Mouse (Mus musculus) large intestine, adult 2 months (tissue): ENCODE results near the gene Hba-a1. TPM values are rescaled to one million over a fixed set of nuclear protein-coding genes. Genes with fewer than 3 reads are reported as not detected.
"Not testable (repeated sequence)": the region's sequence is repeated elsewhere in the genome, so short reads cannot be mapped to it uniquely, and the experiment has no call there.

Experiments used
- DNase-seq: peaks from one replicate; pipeline ENCODE4 v3.0.0-alpha.2; 2012; ENCODE audit warnings: low read depth, low spot score
- WGBS: fragments of 180-500 bp; shearing (Covaris S2); methylation state at CpG from one replicate; pipeline ENCODE4 v1.1.7; 2018; 5-methylcytosine and 5-hydroxymethylcytosine counted together
- polyA plus RNA-seq: library from polyadenylated mRNA; depleted of rRNA; stranded (reverse); fragments of >200 nt; gene quantifications from 2 replicates; pipeline ENCODE4 v1.2.3, GENCODE M21; 2012

Gene Hba-a1
- polyA plus RNA-seq, 1 experiment = 63.7 TPM

DNA sequence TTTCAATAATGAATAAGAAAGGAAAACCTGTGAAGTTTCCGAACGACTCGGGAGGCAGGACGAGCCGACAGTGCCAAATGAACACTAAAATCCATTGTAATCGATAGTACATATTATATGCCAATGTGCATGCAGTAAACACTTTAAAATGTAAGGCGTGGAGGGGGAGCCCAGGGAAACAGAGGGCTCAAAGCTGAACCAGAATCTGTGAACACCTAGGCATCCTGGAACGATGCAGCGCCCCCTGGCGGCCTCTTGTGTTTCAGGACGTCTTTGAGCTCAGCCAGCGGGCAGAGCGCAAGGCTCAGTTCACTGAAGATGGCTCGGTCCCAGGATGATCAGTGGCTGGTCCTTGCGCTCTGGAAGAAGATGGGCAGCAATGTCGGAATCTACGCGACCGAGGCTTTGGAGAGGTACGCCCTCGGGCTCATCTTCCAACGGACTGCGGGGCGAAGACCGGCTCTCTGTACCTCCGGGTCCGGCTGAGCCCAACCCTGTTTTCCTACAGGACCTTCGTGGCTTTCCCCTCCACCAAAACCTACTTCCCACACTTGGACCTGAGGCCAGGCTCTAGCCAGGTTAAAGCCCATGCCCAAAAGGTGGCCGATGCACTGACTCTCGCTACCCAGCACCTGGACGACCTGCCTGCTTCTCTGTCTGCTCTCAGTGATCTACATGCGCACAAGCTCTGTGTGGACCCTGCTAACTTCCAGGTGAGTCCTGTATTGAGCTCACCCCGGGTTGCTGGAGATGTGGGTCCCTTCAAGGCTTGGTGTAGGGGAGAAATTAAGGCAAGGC, 3.6 kb downstream of the Hba-a1 start, which contains the start of gene Hbq1b:
TSS of gene Hbq1b (plus strand) at position 271 of the 798 bp plus-strand sequence.
- not testable (repeated sequence) for DNase-seq
- 15% methylated on average over 32 of the region's 33 CpGs for WGBS

DNA sequence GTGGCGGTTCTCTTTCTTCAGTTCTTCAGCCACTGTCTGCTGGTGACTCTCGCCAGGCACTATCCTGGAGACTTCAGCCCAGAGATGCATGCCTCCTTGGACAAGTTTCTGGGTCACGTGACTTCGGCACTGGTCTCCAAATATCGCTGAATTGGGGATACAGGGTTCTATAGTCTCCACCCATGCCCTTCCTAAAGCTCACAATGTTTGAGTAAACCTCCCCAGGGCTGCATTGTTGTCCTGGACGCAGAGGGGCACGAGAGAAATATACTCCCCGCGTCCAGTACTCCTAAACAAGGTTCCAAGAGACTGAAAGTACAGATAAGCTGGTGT, 4.1 kb downstream of the Hba-a1 start:
- DNase-seq = no peak
- WGBS = 57% methylated on average over 9 of the region's 9 CpGs

DNA sequence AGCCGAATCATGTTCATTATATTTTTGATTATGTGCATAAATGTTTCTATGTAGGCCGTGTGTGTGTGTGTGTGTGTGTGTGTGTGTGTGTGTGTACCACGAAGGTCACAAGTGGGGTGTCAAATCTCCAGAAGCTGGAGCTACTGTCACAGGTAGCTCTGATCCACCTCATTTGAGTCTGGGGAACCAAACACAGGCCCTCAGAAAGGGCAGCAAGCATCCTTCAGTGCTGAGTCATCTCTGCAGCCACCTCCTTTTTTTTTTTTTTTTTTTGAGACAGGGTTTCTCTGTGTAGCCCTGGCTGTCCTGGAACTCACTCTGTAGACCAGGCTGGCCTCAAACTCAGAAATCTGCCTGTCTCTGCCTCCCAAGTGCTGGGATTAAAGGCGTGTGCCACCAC, 9.5 kb downstream of the Hba-a1 start:
- WGBS = 81% methylated on average over 4 of the region's 4 CpGs
- DNase-seq = not testable (repeated sequence)

DNA sequence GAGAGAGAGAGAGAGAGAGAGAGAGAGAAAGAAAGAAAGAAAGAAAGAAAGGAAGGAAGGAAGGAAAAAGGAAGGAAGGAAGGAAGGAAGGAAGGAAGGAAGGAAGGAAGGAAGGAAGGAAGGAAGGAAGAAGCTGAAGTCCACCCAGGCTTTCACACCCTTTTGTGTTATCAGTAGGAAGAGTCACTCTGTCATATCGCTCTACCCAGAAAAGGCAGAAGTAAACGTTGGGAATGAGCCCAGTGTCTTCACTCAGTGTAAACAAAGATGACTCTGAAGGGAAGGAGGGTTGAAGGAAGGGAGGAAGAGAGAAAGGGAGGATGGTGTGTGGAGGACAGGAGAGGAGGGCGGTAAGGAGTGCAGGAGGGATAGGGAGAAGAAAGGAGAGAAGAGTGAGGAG, 10.2 kb downstream of the Hba-a1 start:
- DNase-seq = not testable (repeated sequence)
- WGBS = 31% methylated on average over 3 of the region's 3 CpGs

DNA sequence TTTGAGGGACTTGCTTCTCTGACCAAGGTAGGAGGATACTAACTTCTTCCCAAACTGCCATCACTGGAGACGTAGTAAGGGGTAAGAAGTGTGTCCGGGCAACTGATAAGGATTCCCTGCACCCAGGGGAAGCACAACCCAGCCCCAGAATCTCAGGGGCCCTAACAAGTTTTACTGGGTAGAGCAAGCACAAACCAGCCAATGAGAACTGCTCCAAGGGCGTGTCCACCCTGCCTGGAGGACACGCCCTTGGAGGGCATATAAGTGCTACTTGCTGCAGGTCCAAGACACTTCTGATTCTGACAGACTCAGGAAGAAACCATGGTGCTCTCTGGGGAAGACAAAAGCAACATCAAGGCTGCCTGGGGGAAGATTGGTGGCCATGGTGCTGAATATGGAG, 12.9 kb downstream of the Hba-a1 start, which contains the start of gene Hba-a2:
TSS of gene Hba-a2 (plus strand) at position 287 of the 400 bp plus-strand sequence.
- no CpG with 5 or more reads among the region's 4 CpGs for WGBS
- not testable (repeated sequence) for DNase-seq

DNA sequence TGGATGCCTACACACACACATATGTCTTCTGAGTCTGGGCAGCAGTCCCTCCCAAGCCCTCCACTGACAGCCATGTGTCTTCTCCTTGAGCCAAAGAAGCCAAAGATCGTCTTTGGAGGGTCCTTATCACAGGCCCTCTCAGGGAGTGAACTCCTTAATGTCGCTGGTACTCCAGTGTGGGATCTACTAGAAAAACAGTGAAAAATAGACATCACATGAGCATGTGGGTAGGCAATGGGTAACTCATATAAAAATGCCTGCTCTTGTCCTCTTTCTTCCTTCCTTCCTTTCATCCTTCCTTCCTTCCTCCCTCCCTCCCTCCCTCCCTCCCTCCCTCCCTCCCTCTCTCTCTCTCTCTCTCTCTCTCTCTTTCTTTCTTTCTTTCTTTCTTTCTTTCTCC, 14.1 kb downstream of the Hba-a1 start:
- not testable (repeated sequence) for DNase-seq
- WGBS = 44% methylated on average over 2 of the region's 2 CpGs

DNA sequence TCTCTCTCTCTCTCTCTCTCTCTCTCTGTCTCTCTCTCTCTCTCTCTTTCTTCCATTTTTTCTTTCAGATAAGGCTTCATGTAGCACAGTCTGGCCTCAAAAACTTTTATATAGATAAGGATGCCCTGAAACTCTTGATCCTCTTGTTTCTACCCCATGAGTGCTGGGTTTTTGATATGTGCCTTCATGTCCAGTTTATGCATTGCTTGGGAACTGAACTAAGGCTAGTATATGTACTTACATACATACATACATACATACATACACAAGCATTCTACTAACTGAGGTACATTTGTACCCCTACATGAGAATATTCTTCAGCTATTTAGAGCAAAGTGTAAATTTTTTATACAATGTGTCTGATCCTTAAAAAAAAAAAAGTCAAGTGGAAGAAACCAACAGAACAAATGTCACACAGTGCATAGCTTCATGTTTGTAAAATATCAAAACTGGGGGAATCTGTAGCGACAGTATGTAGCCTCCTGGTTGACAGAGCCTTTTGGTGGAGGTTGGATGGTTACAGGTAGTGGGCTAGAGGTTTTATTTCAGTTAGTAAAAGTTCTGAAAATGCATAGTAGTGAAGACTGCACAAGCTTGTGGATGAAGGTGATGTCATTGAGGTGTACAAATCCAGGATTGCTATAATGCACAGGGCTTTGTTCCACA, 14.7 kb downstream of the Hba-a1 start:
- no peak for DNase-seq
- 98% methylated on average over 1 of the region's 1 CpGs for WGBS

DNA sequence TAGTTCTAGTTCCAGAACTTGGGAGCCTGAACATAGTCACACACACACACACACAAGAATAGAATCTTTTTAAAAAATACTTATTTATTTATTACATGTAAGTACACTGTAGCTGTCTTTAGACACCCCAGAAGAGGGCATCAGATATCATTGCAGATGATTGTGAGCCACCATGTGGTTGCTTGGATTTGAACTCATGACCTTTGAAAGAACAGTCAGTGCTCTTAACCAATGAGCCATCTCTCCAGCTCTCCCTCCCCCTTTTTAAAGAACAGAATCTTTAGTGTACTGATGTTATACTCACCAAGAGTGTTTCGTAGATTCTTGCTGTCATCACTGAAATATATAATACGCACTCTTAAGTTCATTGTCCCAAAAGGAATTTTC, 15.2 kb downstream of the Hba-a1 start:
- no peak for DNase-seq
- WGBS = 88% methylated on average over 2 of the region's 2 CpGs

DNA sequence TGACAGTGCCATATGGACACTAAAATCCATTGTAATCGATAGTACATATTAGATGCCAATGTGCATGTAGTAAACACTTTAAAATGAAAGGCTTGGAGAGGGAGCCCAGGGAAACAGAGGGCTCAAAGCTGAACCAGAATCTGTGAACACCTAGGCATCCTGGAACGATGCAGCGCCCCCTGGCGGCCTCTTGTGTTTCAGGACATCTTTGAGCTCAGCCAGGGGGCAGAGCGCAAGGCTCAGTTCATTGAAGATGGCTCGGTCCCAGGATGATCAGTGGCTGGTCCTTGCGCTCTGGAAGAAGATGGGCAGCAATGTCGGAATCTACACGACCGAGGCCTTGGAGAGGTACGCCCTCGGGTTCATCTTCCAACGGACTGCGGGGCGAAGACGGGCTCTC, 16.6 kb downstream of the Hba-a1 start, which contains the start of gene Hbq1a:
TSS of gene Hbq1a (plus strand) at position 205 of the 400 bp plus-strand sequence.
- not testable (repeated sequence) for DNase-seq
- WGBS = 6% methylated on average over 16 of the region's 16 CpGs

DNA sequence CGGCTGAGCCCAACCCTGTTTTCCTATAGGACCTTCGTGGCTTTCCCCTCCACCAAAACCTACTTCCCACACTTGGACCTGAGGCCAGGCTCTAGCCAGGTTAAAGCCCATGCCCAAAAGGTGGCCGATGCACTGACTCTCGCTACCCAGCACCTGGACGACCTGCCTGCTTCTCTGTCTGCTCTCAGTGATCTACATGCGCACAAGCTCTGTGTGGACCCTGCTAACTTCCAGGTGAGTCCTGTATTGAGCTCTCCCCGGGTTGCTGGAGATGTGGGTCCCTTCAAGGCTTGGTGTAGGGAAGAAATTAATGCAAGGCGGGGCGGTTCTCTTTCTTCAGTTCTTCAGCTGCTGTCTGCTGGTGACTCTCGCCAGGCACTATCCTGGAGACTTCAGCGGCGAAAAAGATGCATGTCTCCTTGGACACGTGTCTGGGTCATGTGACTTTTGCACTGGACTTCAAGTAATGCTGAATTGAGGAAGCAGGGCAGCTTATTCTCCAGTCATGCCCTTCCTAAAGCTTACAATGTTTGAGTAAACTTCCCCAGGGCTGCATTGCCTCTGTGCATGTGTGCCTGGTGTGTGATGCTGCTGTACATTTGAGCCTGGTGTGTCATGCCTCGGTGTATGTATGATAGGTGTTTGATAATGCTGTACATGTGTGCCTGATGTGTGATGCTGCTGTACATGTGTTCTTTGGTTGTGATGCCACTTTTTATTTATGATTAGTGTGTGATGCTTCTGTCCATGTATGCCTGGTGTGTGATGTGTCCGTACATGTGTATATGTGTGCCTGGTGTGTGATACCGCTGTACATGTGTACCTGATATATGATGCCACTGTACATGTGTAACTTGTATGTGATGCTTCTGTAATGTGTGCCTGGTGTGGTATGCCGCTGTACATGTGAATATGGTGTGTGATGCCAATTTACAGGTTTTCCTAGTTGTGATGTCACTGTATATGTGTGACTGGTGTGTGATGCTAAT, 17.3 kb downstream of the Hba-a1 start:
- DNase-seq = no peak
- 45% methylated on average over 15 of the region's 17 CpGs for WGBS

DNA sequence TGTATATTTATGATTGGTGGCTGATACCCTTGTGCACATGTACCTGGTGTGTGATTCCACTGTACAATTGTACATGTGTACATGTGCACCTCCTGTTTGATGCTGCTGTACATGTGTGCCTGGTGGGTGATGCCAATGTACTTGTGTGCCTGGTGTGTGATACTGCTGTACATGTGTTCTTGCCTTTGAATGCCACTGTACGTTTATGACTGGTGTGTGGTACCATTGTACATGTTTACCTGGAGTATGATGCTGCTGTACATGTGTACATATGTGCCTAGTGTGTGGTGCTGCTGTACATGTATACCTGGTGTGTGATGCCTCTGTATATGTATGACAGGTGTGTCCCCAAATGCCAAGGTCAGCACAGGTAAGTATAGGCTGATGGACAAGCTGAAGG, 18.2 kb downstream of the Hba-a1 start:
- 87% methylated on average over 1 of the region's 1 CpGs for WGBS
- DNase-seq = no peak

DNA sequence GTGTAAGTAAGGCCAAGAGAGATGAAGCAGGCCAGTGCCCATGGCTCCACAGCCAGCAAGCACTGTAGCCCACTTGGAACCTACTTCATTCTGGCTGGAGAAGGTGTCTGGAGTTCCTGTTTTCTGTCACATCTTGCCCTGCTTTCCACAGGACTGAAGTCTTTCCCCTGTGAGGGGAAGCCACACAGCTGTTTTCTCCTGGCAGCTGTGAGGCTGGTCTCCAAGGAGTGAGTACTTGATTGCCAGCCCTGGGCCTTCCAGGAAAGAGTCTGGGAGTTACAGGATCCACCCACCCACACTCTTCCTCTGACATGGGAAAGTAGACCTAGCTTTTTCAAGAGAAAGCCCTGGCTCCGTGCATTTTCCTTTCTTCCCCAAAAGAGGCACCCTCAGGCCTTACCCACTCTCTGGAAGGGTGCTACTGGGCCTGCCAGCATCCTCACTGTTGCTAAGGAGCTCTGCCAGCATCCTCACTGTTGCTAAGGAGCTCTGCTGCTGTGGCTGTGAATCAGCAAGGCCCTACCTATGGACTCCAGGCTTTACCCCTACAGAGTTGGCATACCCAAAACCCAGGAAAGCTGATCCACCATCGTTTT, 19.6 kb downstream of the Hba-a1 start:
- DNase-seq = no peak

DNA sequence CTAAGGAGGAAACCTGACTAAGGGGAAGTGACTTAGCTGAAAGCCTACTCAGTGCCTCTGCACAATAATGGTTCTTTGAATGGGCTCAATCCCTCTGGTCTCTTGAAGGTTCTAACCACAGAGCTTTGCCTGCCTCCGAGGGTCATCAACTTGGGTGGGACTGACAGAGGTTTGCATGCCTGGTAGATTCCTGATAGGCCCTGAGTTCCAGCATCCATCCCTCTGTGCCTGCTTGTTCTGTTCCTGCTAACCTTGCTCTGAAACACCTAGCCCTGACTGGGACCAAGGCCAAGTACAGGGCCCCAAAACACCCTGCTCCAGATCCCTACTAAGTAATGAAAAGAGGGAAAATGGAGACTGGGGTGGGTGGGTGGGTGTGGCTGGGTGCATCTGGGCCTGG, 20.1 kb downstream of the Hba-a1 start:
- no peak for DNase-seq
- 80% methylated on average over 1 of the region's 1 CpGs for WGBS

More for the DNA sequence above, 19.6 kb downstream of the Hba-a1 start:
- 54% methylated on average over 2 of the region's 2 CpGs for WGBS

DNA sequence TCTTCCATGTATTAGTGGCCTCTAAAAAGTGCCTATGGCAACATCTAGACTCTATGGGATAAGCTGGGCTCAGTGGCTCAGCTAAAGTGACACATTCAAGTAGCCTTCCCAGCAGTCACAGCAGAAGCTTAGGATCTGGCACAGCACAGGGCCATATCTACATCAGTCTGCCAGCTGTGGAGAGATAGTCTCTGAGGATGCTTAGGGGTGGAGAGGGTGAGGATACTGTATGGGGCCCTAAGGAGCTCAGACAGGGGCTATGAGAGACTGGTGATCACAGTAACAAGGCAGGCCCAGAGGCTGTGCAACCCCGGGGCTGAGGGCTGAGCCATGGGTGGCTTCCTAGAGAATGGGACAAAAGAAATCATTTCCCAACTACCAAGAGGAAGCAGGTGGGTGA, 23.7 kb downstream of the Hba-a1 start:
- 68% methylated on average over 1 of the region's 1 CpGs for WGBS
- no peak for DNase-seq

DNA sequence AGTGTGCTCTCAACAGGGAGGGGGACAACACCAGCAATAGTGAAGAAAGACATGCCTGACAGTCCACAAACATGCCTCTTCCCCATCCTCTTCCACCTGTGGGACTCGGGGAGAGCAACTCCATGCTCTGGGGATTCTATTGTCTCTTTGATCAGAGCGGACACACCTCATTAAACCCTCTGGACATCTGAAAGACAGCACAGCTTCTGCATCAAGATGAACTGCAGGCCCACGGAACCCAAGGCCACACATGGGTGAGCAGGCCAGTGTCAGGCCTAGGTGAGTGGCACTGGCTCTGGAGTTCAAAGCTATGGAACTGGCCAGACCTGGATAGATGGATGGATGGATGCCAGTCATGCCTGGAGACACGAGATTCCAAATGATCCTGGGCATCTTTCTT, 26.1 kb downstream of the Hba-a1 start:
- 59% methylated on average over 4 of the region's 4 CpGs for WGBS
- DNase-seq = no peak

DNA sequence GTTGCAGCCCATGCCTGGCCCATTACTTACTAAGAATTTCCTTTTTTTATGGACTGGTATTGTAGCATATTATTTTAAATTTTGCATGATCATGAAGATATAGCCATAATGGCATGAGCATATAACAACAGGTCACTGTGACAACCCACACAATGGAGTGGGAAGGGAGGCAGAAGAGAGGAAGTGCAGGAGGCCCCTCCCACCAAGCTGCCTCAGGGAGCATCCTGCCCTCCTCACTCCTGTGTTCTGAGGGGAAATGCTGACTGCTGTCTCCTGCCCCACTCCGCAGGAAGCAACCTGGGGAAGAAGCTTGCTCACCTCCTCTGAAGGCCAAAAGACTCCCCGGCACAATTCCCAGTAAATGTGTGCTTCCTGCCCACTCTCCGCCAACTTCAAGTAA, 26.6 kb downstream of the Hba-a1 start:
- WGBS = 79% methylated on average over 3 of the region's 3 CpGs
- no peak for DNase-seq

DNA sequence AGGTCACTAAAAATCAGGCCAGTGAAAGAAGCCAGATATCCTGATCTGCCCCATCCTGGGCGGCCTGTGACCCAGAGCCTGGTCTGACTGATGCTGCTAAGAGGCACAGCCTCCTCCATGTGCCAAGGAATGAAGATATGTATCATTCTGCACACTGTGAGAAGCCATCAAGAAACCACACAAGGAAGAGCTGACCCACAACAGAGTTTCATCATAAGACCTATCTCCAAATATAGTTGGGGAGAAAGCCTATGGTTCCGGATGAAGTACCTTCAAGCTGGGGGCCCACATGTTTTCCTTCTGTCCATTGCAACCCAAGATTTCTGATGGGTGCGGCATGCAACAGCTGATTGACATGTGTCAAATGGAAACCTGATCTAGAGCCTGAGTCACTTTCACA, 32.7 kb downstream of the Hba-a1 start:
- WGBS = 87% methylated on average over 3 of the region's 3 CpGs
- no peak for DNase-seq

DNA sequence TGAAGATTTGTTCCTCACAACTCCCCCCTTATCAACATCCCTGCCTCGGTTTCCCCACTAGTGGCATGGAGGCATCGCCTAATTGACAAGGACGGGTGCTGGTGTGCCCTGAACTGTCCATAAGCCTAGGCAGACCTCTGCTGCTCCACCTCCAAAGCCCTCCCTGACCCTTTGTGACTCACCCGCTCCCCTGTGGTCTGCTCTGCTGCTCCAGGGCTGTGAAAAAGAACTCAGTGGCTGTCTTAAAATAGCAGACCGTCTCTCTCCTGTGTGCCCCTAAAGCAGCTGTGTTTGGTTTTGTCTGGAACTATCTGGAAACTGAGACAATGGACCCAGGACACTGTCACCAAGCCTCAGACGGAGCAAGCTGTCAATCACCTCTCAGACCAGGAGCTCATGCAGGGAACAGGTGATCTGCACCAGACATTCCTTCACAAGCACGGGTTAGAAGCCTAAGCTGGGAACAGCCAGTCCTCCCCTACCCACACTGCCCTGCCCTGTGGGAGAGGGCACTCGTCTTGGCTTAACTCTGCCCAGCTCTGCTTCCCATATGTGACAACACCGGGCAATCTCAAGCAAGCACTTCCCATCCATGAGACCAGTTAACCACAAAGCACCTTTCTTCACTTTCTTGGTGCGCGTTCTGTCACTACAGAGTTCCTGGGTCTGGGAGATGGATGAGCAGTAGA, 37.3 kb downstream of the Hba-a1 start:
- no peak for DNase-seq
- WGBS = 61% methylated on average over 11 of the region's 11 CpGs

DNA sequence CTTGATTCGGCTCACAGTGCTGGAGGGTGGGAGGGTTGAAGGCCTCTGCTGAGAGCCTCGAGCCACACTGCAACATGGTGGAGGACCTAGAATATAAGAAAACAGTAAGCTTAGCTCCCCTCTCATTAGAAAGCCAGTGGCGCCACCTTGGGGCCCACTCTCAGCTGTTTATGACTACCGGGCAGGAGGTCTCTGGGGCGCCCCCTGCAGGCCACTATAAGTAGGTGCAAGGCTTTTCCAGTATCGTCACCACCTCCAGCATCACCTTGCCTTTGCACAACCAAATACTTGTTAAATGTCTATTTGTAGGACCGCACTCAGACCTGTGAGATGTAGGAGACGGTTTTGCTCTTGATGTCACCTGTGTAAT, 37.9 kb downstream of the Hba-a1 start:
- DNase-seq = no peak
- WGBS = 43% methylated on average over 8 of the region's 8 CpGs
